Mouse (Mus musculus) gastrocnemius, postnatal 25 days (tissue): ENCODE measurements around the gene Aip. TPM values are rescaled to one million over a fixed set of nuclear protein-coding genes. Genes with fewer than 3 reads are reported as not detected.
A peak's percentile ranks its signal among the peaks of the same experiment; 100 is the strongest.

ENCODE experiments used
- DNase-seq: peaks from one replicate; pipeline ENCODE4 v3.0.0; 2022
- total RNA-seq, 2 experiments: library from RNA; stranded (reverse); gene quantifications; 1 replicate in 1 of 2; 2 replicates in 1 of 2; pipeline ENCODE4 v1.2.3; 2021

Aip gene
- total RNA-seq, 2 experiments from 2014 or later, result 58.2 to 68.5 TPM

GRCm38 (mm10) chr19:4152445-4153231, 27.0 kb upstream of the Aip start:
- no peak for DNase-seq

GRCm38 (mm10) chr19:4151898-4152297, 26.2 kb upstream of the Aip start:
- DNase-seq, result no peak

GRCm38 (mm10) chr19:4151488-4151860, 25.8 kb upstream of the Aip start:
- no peak for DNase-seq

- DNase-seq, result no peak
These were observed 25.2 kb upstream of the Aip start for GRCm38 (mm10) chr19:4150567-4151487.

- DNase-seq, result no peak
These were observed 24.3 kb upstream of the Aip start for GRCm38 (mm10) chr19:4149764-4150461.

GRCm38 (mm10) chr19:4149283-4149682, 23.6 kb upstream of the Aip start:
- DNase-seq, result no peak

GRCm38 (mm10) chr19:4148819-4149218, 23.2 kb upstream of the Aip start:
- no peak for DNase-seq

GRCm38 (mm10) chr19:4148491-4148806, 22.8 kb upstream of the Aip start, which contains the start of gene Coro1b:
TSS of gene Coro1b (plus strand) at chr19:4148619.
- peak; percentile 98 for DNase-seq

- DNase-seq, result no peak
These were observed 22.3 kb upstream of the Aip start for GRCm38 (mm10) chr19:4147782-4148490.

GRCm38 (mm10) chr19:4147022-4147405, 21.4 kb upstream of the Aip start:
- no peak for DNase-seq

GRCm38 (mm10) chr19:4146366-4147021, 20.8 kb upstream of the Aip start:
- no peak for DNase-seq

GRCm38 (mm10) chr19:4145936-4146335, 20.3 kb upstream of the Aip start:
- no peak for DNase-seq

GRCm38 (mm10) chr19:4144550-4145498, 19.2 kb upstream of the Aip start:
- no peak for DNase-seq

- no peak for DNase-seq
These were observed 18.2 kb upstream of the Aip start, which contains the start of gene Cabp4 for GRCm38 (mm10) chr19:4143759-4144268. TSS of gene Cabp4 (minus strand) at chr19:4144033.

GRCm38 (mm10) chr19:4142416-4143173, 16.9 kb upstream of the Aip start:
- DNase-seq, result no peak

- DNase-seq, result no peak
These were observed 14.5 kb upstream of the Aip start for GRCm38 (mm10) chr19:4140147-4140546.

- no peak for DNase-seq
These were observed 13.8 kb upstream of the Aip start, which contains the start of gene Gpr152 for GRCm38 (mm10) chr19:4139446-4139845. TSS of gene Gpr152 (plus strand) at chr19:4139787.

GRCm38 (mm10) chr19:4137913-4138312, 12.3 kb upstream of the Aip start:
- DNase-seq, result no peak

GRCm38 (mm10) chr19:4136463-4136862, 10.8 kb upstream of the Aip start:
- DNase-seq, result no peak
